ENCODE assay signal across 13 mouse cellular contexts in genomic region chr11:76349833-76350232, GRCm38 (mm10). TPM values are rescaled to one million over a fixed set of nuclear protein-coding genes. Genes with fewer than 3 reads are reported as not detected.
DNase-seq lines count a peak whose midpoint lies in the region; ATAC-seq lines count a peak whose summit lies in the region.
"Had no signal": no experiment of that assay in that cellular context is flagged by ENCODE, and none has a peak within 500 bp of the region (broad histone marks: within the 10 kb centered on the region; RNA-seq: fewer than 3 reads in every experiment).

No protein-coding gene starts in this region.

- H3K36me3 ChIP-seq in kidney, embryonic 16.5 days (ENCODE audit: insufficient read depth, low read length): no peaks in the 10 kb centered on the region
- H3K36me3 ChIP-seq in embryonic facial prominence, embryonic 15.5 days: 0 out of 2 replicates have a peak, but pooled peaks cover 5% of the 10 kb centered on the region
- no peaks in the 10 kb centered on the region; the same call in 1 of the 2 replicates for H3K36me3 ChIP-seq in limb, embryonic 15.5 days

- H3K27me3 ChIP-seq in kidney, embryonic 16.5 days (ENCODE audit: insufficient read depth, low read length): no peaks in the 10 kb centered on the region
- no peaks in the 10 kb centered on the region for H3K27me3 ChIP-seq in embryonic facial prominence, embryonic 15.5 days
- H3K27me3 ChIP-seq in limb, embryonic 15.5 days: no peaks in the 10 kb centered on the region

- H3K4me2 ChIP-seq in kidney, embryonic 16.5 days (replicated peaks; ENCODE audit: low read depth, low read length): no peak overlapping the region
- no peak overlapping the region for H3K4me2 ChIP-seq in embryonic facial prominence, embryonic 15.5 days (replicated peaks)
- H3K4me2 ChIP-seq in limb, embryonic 15.5 days: no peak overlapping the region; the same call in 1 of the 2 replicates

- H3K27ac ChIP-seq in kidney, embryonic 16.5 days (ENCODE audit: low read length): peak overlapping the region; percentile 52
- peak overlapping the region; percentile 49 for H3K27ac ChIP-seq in embryonic facial prominence, embryonic 15.5 days (replicated peaks)
- peak overlapping the region; percentile 43; the same call in 1 of the 2 replicates for H3K27ac ChIP-seq in limb, embryonic 15.5 days
- H3K27ac ChIP-seq: liver, embryonic 14.5 days had no signal

- H3K4me1 ChIP-seq in kidney, embryonic 16.5 days (ENCODE audit: insufficient read depth, low read length): peaks cover 61% of the 10 kb centered on the region
- peaks cover 58% of the 10 kb centered on the region for H3K4me1 ChIP-seq in embryonic facial prominence, embryonic 15.5 days
- H3K4me1 ChIP-seq in limb, embryonic 15.5 days: peaks cover 65% of the 10 kb centered on the region

- no peak overlapping the region for H3K4me3 ChIP-seq in kidney, embryonic 16.5 days (ENCODE audit: low read length)
- no peak overlapping the region for H3K4me3 ChIP-seq in embryonic facial prominence, embryonic 15.5 days (replicated peaks)
- no peak overlapping the region for H3K4me3 ChIP-seq in limb, embryonic 15.5 days

- H3K9ac ChIP-seq in kidney, embryonic 16.5 days (replicated peaks; ENCODE audit: low read length): 0 out of 2 replicates have a peak overlapping the region, but pooled peaks have one; percentile 25
- no peak overlapping the region for H3K9ac ChIP-seq in embryonic facial prominence, embryonic 15.5 days
- no peak overlapping the region for H3K9ac ChIP-seq in limb, embryonic 15.5 days
- H3K9ac ChIP-seq: liver, embryonic 14.5 days had no signal

- no peak for ATAC-seq in kidney, embryonic 16.5 days (ENCODE audit: low FRiP score, low TSS enrichment)
- ATAC-seq in embryonic facial prominence, embryonic 15.5 days (ENCODE audit: insufficient number of reproducible peaks, low FRiP score, low TSS enrichment, low read depth): no peak
- ATAC-seq in limb, embryonic 15.5 days (ENCODE audit: insufficient number of reproducible peaks, low FRiP score, low TSS enrichment, low read depth): no peak; the same call in 1 of the 2 replicates
- no peak for ATAC-seq in megakaryocyte-erythroid progenitor cell, adult 5-6 weeks (replicated peaks; ENCODE audit: low FRiP score, low TSS enrichment, poor library complexity, severe bottlenecking)

- 47% methylated on average over 5 of the region's 5 CpGs for WGBS in kidney, embryonic 16.5 days
- WGBS in embryonic facial prominence, embryonic 15.5 days: 40% methylated on average over 5 of the region's 5 CpGs
- 53% methylated on average over 5 of the region's 5 CpGs for WGBS in limb, embryonic 15.5 days

- peak; percentile 47 for DNase-seq in embryo, embryonic 11 days
- DNase-seq in embryo, embryonic 10 days (ENCODE audit: low spot score): no peak
- no peak for DNase-seq in kidney, adult 18-20 months
- no peak for DNase-seq in thymus, postnatal 25 days
- DNase-seq: adrenal gland, postnatal 36 days; heart, postnatal 36 days; kidney, adult 2 months; lung, postnatal 36 days had no signal

- no peaks in the 10 kb centered on the region for H3K9me3 ChIP-seq in kidney, embryonic 16.5 days (ENCODE audit: low read length)
- no peaks in the 10 kb centered on the region for H3K9me3 ChIP-seq in embryonic facial prominence, embryonic 15.5 days (replicated peaks)
- H3K9me3 ChIP-seq in limb, embryonic 15.5 days: no peaks in the 10 kb centered on the region

RNA-seq across cellular contexts. Expression of gene Nxn, which starts 49.1 kb away (rescaled TPM):
- 26.9 and 29.5 TPM in 2 replicates for polyA plus RNA-seq in kidney, embryonic 16.5 days (2015; fragmentation: Nextera tagmentation; extraction: Ambion mirVana)
- 72.1 and 74.8 TPM in 2 replicates for polyA plus RNA-seq in embryonic facial prominence, embryonic 15.5 days (2015; fragmentation: Nextera tagmentation; extraction: Ambion mirVana)
- polyA plus RNA-seq in limb, embryonic 15.5 days (2015; fragmentation: Nextera tagmentation; extraction: Ambion mirVana): 48.1 and 60.8 TPM in 2 replicates
- 3.0 and 8.8 TPM in 2 replicates for total RNA-seq in megakaryocyte-erythroid progenitor cell, adult 5-6 weeks (2014; fragmentation: Nextera tagmentation)
- total RNA-seq in megakaryocyte-erythroid progenitor cell, adult 5-6 weeks (2017): 4.0 and 4.5 TPM in 2 replicates

RNA-seq across cellular contexts. Expression of gene Timm22, which starts 56.9 kb away (rescaled TPM):
- 106 and 112 TPM in 2 replicates for polyA plus RNA-seq in kidney, embryonic 16.5 days (2015; fragmentation: Nextera tagmentation; extraction: Ambion mirVana)
- polyA plus RNA-seq in embryonic facial prominence, embryonic 15.5 days (2015; fragmentation: Nextera tagmentation; extraction: Ambion mirVana): 101 and 106 TPM in 2 replicates
- polyA plus RNA-seq in limb, embryonic 15.5 days (2015; fragmentation: Nextera tagmentation; extraction: Ambion mirVana): 101 and 107 TPM in 2 replicates
- 24.6 and 28.1 TPM in 2 replicates for total RNA-seq in megakaryocyte-erythroid progenitor cell, adult 5-6 weeks (2014; fragmentation: Nextera tagmentation)
- total RNA-seq in megakaryocyte-erythroid progenitor cell, adult 5-6 weeks (2017): 8.6 and 11.2 TPM in 2 replicates
